Mouse (Mus musculus): Measurements from ENCODE around the gene Itch. TPM values are rescaled to one million over a fixed set of nuclear protein-coding genes. Genes with fewer than 3 reads are reported as not detected.
"Not testable (repeated sequence)": the region's sequence is repeated elsewhere in the genome, so short reads cannot be mapped to it uniquely, and the experiment has no call there.

Itch gene
- polyA plus RNA-seq (2017; shearing (Covaris generic)): 10 to 100 TPM; 59.5 to 81.1 TPM

DNA sequence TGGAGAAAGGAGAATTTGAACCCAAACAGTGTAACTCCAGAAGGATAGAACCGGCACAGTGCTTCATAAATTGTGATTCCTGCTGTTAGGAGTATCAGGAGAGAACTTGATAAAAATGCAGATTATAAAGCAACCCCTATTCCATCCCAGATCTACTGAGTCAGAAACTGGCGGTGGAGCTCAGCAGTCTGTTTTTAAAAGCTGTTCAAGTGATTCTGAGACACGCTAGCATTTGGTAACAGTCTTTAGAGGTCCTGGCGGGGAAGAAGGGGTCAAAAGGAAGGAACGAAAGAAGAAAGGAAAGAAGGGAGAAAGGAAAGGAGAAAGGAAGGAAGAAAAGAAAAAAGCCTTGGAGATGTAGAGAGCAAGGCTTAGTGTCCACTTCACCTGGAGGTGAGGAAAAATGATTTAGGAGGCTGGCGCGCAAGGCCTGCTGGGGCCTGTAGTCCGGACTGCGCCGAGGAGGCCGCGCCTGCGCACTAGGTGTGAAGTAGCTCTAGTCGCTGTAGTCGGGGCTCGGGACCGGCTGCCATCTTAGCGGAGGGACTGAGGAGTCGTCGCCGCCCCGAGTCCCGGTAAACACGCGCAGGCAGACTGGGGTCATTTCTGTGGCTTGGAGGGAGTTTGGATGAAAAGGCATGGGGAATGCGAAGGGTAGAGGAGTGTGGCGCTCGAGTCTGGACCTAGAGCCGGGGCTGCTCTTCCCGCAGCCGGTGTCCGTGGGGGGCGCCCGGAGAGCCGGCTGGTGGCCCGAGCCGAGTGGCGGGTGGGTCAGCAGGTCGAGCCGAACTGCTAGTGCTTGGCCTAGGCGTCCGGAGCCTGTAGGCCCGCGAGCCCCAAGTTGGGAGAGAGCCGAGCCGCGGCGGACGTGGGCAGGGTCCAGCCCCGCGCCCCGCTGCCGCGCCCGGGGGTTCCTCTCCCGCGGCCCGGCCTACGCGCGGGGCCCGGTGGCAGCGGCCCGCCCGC, at the start of gene Itch:
TSS of gene Itch (plus strand) at position 499 of the 966 bp plus-strand sequence.
- peak; percentile 94 for ATAC-seq

DNA sequence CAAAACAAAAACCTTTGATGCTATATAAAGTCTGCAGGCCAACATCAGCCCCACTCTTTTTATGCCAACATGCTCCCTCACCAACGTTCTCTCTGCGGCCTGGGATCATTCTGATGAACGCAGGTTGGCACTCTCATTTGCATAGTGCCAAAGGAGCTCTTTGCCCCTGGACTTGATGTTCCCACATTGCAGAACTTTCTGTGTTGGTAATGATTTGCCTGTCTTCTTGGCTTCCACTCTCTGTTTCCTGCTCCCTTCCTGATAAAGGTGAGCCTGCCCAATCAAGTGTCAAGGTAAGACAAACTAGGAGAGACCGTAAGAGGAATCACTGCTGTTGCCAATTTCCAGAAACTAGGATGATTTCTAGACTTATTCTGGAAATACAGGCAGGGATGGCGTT, 48.8 kb upstream of the Itch start:
- ATAC-seq: no peak

DNA sequence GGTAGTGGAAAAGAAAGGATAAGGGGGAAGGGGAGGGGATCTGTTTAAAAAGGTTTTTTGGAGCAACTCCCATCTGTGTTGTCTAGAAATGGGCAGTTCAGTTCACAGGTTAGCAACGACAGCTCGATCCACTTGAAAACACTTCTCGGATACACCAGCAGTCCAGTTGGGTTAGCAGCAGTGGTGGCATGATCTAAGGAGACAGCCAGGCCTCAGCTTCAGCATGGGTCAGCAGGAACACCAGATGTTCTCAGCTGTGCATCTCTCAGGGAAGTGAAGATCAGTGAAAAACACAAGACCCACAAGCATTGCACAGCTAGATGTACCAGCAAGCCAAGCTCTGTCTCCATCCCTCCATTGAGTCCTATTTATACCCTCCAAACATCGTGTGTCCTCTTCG, 47.0 kb upstream of the Itch start:
- no peak for ATAC-seq

DNA sequence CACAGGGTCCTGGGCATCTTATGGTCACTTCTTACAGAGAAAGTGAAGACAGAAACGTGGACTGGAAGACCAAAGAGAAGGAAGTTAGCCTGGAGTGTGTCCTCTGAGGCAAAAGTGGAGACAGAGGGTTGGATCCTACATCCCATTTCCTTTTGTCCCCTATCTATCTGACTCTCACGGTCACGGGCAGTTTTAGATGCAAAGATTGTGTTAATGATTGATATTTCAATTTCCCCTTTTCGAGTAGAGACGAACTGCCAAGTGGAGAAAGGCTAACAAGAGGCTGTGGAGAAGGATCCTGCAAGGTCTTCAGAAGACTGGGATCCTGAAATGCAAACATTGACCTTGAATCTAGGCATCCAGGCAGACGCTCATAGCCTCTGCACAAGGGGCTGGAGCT, 45.0 kb upstream of the Itch start:
- no peak for ATAC-seq

DNA sequence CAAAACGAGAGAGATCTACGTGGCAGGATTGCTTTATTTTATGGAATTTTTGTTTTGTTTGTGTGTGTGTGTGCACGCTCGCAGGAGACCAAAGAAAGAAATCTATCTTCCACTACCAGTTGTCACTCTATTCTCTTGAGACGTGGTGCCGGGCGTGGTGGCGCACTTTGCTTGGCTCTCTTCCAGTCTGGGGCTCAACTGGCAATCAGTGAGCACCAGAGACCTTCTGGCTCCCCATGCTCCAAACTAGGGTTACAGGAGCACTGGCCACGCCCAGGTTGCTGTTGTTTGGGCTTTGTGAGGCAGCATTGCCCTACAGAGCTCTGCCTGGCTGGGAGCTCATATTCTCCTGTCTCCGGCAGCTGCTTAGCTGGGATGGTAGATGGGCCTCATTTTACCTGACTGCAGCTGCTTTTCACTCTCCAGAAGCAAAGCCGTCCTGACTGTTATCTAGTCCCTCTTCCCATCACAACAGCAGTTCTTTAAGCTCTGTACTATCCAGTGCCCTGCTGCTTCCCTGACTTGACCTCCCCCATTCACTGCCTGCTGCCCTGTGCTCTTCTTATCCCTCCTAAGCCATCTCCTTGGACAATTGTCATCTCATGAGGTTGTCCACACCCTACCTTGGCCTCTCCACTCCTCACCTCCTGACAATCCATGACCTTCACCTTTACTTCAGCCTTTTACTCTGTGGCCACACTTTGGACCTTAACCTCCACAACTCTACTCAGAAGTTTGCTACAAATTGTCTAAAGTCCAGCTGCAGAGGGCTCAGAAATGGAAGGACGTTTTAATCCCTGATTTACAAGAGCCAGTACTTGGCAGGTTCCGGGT, 42.2 kb upstream of the Itch start:
- no peak for ATAC-seq

DNA sequence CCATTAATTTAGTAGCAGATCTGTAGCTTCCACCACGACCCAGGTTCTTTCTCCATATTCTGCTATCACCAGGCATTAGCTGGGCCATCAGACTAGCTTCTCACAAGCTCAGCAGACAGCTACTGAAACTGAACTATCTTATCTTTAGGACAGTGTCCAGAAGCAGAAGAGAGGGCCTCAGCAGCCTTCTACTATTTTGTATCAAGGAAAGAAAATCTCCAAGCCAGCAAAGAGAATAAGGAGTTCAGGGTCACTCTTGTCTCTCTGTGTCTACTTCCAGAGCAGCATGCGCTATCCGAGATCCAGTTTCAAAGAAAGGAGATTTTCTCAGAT, 41.6 kb upstream of the Itch start:
- no peak for ATAC-seq

DNA sequence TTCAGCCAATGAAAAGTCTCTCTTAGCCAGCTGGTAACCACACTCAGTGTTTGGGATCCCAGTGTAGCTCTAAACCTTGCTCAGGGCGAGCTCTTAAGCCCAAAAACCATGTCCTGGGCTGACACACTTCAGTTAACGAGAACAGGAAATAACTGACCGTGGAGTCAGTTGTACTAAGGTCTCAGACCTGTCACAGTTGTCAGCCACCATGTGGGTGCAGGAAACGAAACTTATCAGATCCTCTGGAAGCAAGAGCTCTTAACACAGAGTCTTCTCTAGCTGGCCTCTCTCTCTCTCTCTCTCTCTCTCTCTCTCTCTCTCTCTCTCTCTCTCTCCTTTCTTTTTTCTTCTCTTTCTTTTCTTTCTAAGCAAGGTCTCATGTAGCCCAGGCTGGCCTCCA, 39.9 kb upstream of the Itch start:
- no peak for ATAC-seq

DNA sequence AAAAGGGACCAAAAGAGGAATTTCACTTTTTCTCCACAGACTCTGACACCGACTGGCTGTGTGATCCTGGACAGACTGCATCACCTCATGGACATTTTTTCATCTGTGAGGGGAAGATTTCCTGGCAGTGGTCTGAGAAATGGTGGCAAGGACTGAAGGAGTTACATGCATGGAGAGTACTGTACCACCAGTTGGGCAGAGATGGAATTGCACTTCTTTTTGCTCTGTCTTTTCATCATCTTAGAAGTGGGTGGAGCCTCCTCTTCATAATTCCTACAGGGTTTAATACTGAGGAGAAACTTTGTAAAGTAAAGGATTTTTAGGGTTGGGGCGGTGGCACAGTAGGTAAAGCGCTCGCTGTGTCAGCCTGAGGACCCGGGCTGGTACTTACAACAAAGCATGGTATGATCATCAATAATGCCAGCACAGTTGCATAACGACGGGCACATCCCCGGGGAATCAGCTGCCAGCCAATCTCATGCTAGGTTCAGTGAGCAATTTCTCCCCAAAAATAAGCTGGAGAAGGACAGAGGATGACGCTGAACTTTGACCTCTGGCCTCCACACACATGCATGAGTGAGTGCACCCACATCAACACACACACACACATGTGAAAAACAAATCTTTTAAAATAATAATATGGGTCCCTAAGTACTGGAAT, 34.5 kb upstream of the Itch start:
- peak; percentile 37 for ATAC-seq

DNA sequence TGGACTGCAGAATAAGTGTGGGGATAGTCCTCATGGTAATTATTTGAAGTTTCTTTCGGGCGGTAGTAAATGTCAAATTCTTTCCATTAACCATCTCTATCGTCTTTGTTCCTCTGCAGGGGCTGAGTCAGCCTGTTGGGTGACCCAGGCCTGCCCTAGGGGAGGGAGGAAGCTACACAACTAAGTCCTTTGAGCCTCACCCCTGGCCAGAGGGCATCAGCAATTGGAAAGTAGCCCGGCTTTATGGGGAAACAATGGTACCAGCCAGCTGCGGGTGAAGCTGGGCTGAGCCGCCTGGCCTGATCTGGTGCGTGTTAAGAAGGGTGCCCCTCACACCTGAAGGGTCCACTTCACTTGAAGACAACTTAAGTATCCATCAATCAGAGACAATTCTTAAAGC, 33.9 kb upstream of the Itch start:
- no peak for ATAC-seq

DNA sequence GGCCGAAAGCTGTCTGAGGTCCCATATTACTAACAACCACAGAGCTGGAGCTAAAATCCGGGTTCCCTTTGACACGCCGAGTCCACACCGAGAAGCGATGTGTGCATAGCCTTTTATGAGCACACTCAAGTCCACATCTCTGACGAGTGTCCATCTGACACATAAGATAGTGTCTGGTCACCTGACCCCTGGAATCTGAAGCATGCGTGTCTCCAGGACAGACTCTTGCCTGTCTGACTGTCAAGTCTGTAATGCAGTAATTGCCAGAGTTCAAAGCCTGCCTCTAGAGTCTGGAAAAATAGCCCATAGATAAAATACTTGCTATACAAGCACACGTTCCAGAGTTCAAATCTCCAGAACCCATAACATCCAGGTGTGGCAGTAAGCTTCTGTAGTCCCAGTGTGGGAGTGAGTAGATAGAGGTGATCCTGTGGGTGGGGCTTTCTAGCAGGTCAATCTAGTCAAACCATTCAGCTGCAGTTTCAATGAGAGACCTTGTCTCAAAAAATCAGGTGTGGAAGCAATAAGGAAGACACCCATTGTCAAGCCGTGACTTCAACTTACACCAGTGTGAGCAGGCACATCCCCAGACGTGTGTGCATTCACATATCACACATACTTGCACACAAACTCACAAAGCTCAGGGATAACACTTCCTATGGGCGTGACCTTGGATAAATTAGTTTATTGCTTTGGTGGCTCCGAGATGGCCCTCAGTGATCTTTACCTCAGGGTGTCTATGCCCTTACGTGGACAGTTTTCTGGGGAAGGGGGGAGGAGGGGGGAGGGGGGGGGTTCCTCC, 33.1 kb upstream of the Itch start:
- no peak for ATAC-seq

DNA sequence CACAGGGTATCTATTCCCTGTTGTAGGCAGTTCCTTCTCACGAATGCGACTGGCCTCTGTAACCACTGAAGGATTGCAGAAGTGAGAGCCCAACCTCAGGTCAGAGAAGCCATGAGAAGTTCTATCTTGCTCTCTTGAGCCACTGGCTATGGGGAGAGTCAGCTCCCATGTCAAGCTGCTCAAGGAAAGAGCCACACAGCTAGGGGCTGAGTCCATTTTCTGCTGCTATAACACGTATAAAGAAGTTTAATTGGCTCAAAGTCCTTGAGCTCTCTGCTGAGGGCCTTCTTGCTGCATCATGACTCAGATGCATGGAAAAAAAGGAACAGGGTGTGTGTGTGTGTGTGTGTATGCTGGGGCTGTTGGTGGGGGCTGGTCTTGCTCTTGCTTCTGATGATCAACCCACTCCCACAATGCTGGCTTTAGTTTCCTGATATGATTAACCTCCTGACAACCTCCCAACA, 32.5 kb upstream of the Itch start:
- ATAC-seq: no peak

DNA sequence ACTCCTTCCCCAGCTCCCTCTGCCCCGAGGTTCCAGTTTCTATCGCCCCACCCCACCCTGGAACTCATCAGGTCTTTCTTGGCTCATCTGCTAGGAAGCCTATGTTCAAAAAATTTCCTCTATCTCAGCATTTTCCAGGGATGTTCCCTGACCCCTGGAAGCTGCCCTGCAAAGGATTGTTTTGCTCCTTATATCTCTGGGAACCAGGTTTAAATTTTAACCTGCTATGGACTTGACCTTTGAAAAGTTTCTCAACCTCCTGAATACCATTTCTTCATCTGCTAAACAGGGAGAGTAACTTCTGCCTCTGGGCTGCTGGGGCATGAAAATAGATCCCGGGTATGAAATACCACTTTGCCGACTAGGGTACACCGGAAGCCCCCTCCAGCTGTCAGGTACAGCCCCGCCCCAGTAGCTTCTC, 31.5 kb upstream of the Itch start:
- ATAC-seq: no peak

DNA sequence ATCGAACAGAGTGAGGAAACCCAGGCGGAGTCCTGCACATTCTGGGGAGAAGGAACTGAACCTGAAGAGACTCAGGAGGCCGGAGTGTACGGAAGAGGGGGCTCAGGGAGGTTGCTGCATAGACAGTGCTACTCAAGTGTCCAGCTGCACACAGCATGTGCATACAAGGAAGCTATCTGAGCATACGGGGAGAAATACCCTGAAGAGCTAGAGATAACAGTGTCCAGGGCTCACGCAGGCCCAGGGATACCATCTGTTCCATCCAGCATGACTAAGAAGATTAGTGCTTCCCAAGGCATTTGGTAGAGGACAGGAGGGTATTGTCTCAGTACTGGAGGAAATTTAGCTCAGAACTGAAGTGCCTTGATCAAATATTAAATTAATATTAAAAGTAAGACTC, 29.7 kb upstream of the Itch start:
- no peak for ATAC-seq

DNA sequence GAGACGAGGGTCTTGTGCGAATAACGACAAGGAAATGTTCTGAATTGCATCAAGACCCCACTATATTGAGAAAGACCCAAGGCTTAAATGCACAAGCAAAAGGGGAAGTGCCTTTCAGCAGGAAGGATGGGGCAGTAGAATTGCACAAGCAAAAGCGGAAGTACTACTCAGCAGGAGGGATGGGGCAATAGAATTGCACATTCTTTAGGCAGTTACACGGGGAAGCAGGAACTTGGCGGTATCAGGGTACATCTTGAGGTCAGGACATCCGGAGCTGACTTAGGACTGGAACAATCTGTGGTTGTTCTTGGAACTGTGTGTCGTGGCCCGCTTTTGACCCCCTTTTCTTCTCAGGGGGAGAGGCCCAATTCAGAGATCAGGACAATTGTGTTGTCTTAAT, 26.0 kb upstream of the Itch start:
- ATAC-seq: not testable (repeated sequence)

DNA sequence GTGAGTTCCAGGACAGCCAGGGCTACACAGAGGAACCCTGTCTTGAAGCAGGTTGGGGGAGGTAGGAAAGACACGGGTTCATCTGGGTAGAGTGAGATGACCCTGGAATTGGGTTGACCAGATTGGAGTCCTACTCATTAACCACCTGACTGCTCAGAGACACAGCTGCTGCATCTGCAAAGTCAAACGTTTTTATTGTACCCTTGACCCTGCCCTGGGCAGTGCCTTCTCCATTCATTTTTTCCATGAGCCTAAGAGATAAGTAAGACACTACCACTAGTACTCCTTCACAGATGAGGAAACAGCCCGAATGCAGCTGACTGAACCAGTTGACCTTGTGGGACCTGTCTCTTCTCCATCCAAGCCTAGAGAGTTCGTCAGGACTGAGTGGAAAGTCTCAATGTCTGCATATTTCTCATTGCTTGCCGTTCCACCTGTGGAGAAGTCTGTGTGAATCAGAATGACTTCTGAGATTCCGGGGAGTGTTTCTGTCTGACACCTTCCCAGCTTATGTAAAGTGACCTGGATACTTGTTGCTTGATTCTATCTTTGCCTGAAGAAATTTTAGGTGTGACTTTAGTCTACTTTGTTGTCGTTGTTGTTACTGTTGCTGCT, 18.0 kb upstream of the Itch start:
- ATAC-seq: no peak

DNA sequence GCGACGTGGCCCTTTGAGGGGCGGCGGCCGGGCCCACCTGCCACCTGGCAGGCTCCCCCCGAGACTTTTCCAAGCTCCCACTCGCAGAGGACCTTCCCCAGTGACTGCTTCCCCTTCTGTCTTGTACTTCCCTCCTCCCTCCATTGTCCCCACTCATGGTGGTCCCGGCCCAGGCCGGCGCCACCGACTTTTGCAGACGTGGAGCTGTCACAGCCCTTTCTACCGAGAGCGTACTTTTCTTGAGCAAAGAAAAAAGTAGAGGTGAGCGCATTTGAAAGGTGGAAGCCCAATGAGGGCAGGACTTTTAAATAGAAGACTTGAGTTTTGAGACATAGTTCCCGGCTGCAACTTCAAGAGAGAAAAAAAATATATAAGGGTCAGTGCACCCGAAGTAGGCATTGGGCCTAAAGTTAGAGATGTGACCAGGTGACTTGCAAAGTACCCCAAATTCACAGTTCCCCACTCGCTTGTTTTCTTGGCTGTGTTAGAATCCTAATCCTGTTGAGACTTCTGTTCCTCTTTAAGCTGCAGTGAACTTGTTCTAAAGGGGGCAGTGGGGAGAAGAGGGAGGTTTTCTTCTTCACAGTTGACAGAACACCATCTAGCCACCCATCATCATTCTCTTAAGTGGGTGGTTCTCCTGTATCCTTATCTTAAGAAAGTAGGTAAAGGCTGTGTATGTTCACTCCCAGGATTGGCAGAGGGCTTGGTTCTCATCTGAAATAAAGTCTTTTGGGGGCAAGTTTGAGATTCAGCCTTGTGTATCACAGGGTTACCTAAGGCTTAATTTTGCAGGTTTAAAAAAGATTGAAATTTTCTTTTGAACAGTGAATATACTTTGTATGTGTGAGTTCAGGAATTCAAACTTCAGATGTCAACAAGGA, 910 bp downstream of the Itch start:
- ATAC-seq: no peak

DNA sequence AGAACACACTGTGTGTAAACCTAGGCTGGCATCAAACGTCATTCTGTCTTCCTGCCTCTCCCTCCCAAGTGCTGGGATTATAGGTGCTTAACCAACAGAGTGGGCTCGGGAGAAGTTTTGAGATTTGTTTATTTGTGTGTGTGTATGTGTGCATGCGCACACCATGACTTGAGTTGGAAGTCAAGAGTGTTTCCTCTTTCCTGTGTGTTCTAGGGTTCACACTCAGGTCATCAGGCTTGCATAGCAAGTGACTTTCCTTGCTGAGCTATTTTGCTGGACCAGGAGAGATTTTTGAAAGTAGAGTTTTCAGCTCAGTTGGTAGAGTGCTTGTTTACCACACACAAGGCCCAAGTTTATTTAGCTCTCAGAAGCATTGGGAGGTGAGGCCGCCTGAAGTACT, 1.8 kb downstream of the Itch start:
- no peak for ATAC-seq

DNA sequence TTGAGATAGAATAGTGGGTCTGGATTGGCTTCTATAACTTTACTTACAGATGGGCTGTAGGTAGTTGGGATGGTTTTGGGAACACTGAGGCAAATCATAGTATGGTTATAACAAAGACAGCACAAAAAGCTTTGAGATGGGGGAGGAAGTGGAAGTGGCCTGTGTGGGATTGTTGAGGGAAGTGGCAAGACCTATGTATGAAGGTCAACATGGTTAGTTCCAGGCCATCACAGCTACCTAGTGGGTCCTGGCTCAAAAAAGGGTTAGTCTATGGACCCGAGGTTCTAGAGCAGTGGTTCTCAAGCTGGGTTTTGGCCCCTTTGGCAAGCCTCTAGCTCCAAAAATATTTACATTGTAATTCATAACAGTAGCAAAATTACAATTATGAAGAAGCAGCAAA, 2.2 kb downstream of the Itch start:
- no peak for ATAC-seq

DNA sequence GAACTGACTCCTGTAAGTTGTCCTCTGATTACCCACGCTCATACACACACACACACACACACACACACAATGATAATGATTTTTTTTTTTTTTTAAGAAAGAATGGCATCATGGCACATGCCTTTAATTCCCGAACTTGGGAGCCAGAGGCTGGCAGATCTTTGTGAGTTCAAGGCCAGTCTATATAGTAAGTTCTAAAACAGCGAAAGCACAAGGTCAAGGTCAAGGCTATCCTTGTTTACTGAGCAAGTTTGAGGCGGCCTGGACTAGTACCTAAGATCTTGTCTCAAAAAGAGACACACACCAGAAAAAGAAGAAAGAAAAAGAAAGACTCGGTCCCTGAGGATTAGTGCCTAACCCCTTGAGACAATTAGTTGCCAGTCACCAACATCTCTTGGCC, 7.7 kb downstream of the Itch start:
- no peak for ATAC-seq

DNA sequence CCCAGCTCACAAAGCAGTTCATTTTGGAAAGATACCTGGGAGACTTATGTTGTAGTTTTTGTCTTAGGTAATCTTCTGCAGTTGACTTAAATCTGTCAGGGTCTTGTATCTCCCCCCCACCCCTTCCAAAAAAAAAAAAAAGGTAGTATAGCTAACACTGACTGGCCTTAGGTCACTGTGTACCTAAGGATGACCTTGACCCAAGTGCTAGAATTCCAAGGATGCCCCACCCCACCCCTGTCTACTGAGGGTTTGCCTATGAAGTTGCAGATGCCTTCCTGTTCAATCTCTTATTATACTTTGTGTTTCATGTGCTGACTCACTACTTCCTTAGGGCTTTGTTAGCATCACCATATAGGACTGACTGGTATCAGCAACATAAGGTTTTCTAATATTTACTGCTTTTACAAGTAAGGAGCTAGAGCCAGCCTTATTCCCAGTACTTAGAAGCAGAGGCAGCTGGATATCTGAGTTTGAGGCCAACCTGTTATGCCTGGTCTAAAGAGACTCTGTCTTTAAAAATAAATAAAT, 8.8 kb downstream of the Itch start:
- ATAC-seq: no peak

DNA sequence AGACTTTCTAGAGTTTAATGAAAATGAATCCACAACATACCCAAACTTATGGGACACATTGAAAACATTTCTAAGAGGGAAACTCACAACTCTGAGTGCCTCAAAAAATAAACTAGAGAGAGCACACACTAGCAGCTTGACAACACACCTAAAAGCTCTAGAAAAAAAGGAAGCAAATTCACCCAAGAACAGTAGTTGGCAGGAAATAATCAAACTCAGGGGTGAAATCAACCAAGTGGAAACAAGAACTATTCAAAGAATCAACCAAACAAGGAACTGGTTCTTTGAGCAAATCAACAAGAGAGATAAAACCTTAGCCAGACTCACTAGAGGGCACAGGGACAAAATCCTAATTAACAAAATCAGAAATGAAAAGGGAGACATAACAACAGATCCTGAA, 16.0 kb downstream of the Itch start:
- ATAC-seq: not testable (repeated sequence)
